Mouse (Mus musculus): Measurements from ENCODE around the gene Kantr.

Kantr gene

DNA sequence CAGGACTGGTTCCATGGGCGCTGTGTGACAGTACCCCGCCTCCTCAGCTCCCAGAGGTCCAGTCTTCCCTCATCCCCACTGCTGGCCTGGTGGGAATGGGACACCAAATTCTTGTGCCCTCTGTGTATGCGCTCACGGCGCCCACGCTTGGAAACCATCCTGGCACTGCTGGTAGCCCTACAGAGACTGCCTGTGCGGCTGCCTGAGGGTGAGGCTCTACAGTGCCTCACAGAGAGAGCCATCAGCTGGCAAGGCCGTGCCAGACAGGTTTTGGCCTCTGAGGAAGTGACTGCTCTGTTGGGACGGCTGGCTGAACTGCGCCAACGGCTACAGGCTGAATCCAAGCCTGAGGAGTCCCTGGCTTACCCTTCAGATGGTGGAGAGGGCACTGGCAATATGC is 56.1 kb downstream of the Kantr start:
- DNase-seq: no peak

Measured in cerebellum, adult 8-10 months (tissue).